Mouse (Mus musculus): Measurements from ENCODE around the gene Trpv4. TPM values are rescaled to one million over a fixed set of nuclear protein-coding genes. Genes with fewer than 3 reads are reported as not detected.

The Trpv4 gene
- polyA plus RNA-seq, 1 experiment from 2014 or later, result 2.1 TPM

GRCm38 (mm10) chr5:114645916-114646315, 12.3 kb downstream of the Trpv4 start:
- Histone ChIP-seq H3K36me3 (ENCODE audit: control insufficient read depth, insufficient read depth, low read length) (no peaks in the 10 kb centered on the region), H3K9ac (ENCODE audit: low read length) (no peak overlapping the region), H3K27me3 (ENCODE audit: control insufficient read depth, insufficient read depth, low read length) (no peaks in the 10 kb centered on the region), H3K4me3 (ENCODE audit: low read depth, low read length) (no peak overlapping the region), H3K9me3 (ENCODE audit: control insufficient read depth, low read length) (no peaks in the 10 kb centered on the region), H3K27ac (replicated peaks) (no peak overlapping the region), H3K4me1 (replicated peaks; ENCODE audit: control insufficient read depth, insufficient read depth) (peaks cover 9% of the 10 kb centered on the region), H3K4me2 (replicated peaks; ENCODE audit: low read depth) (no peak overlapping the region)
- TF ChIP-seq CTCF (IDR thresholded peaks at IDR 0.05; ENCODE audit: low read depth) (no peak), EP300 (optimal IDR thresholded peaks at IDR 0.05) (no peak)
- ATAC-seq (ENCODE audit: low FRiP score, low TSS enrichment) (no peak), DNase-seq (ENCODE audit: low spot score) (no peak)
- WGBS, result 91% methylated on average over 5 of the region's 5 CpGs

- Histone ChIP-seq H3K4me2 (replicated peaks; ENCODE audit: low read depth) (no peak overlapping the region), H3K4me1 (replicated peaks; ENCODE audit: control insufficient read depth, insufficient read depth) (peaks cover 9% of the 10 kb centered on the region), H3K9me3 (ENCODE audit: control insufficient read depth, low read length) (no peaks in the 10 kb centered on the region), H3K36me3 (ENCODE audit: control insufficient read depth, insufficient read depth, low read length) (no peaks in the 10 kb centered on the region), H3K27me3 (ENCODE audit: control insufficient read depth, insufficient read depth, low read length) (no peaks in the 10 kb centered on the region), H3K27ac (replicated peaks) (no peak overlapping the region), H3K9ac (ENCODE audit: low read length) (no peak overlapping the region), H3K4me3 (ENCODE audit: low read depth, low read length) (no peak overlapping the region)
- WGBS, result 37% methylated on average over 6 of the region's 6 CpGs
- no peak for TF ChIP-seq EP300 (optimal IDR thresholded peaks at IDR 0.05)
- TF ChIP-seq CTCF (IDR thresholded peaks at IDR 0.05; ENCODE audit: low read depth), result no peak
- ATAC-seq (ENCODE audit: low FRiP score, low TSS enrichment) (no peak), DNase-seq (ENCODE audit: low spot score) (no peak)
Measured at GRCm38 (mm10) chr5:114644918-114645317, 13.3 kb downstream of the Trpv4 start.

GRCm38 (mm10) chr5:114640809-114641208, 17.4 kb downstream of the Trpv4 start:
- no peak overlapping the region for H3K4me3 ChIP-seq (ENCODE audit: low read depth, low read length)
- no peaks in the 10 kb centered on the region; the same call in 1 of the 2 replicates for H3K4me1 ChIP-seq (replicated peaks; ENCODE audit: control insufficient read depth, insufficient read depth)
- no peak overlapping the region for H3K9ac ChIP-seq (ENCODE audit: low read length)
- H3K27ac ChIP-seq (replicated peaks), result no peak overlapping the region
- DNase-seq (ENCODE audit: low spot score), result no peak
- no peak overlapping the region for H3K4me2 ChIP-seq (replicated peaks; ENCODE audit: low read depth)
- no peaks in the 10 kb centered on the region for H3K36me3 ChIP-seq (ENCODE audit: control insufficient read depth, insufficient read depth, low read length)
- no peaks in the 10 kb centered on the region for H3K9me3 ChIP-seq (ENCODE audit: control insufficient read depth, low read length)
- no peak for TF ChIP-seq EP300 (optimal IDR thresholded peaks at IDR 0.05)
- TF ChIP-seq CTCF (IDR thresholded peaks at IDR 0.05; ENCODE audit: low read depth), result no peak
- WGBS, result 83% methylated on average over 10 of the region's 10 CpGs
- no peaks in the 10 kb centered on the region; the same call in 1 of the 2 replicates for H3K27me3 ChIP-seq (ENCODE audit: control insufficient read depth, insufficient read depth, low read length)
- ATAC-seq (ENCODE audit: low FRiP score, low TSS enrichment), result no peak

- Histone ChIP-seq H3K4me2 (replicated peaks; ENCODE audit: low read depth) (peak overlapping the region; percentile 14; the same call in 1 of the 2 replicates), H3K9me3 (ENCODE audit: control insufficient read depth, low read length) (no peaks in the 10 kb centered on the region), H3K4me3 (ENCODE audit: low read depth, low read length) (no peak overlapping the region), H3K27ac (replicated peaks) (no peak overlapping the region), H3K27me3 (ENCODE audit: control insufficient read depth, insufficient read depth, low read length) (no peaks in the 10 kb centered on the region; the same call in 1 of the 2 replicates), H3K9ac (ENCODE audit: low read length) (no peak overlapping the region), H3K36me3 (ENCODE audit: control insufficient read depth, insufficient read depth, low read length) (no peaks in the 10 kb centered on the region), H3K4me1 (replicated peaks; ENCODE audit: control insufficient read depth, insufficient read depth) (no peaks in the 10 kb centered on the region; the same call in 1 of the 2 replicates)
- ATAC-seq (ENCODE audit: low FRiP score, low TSS enrichment), result no peak
- 27% methylated on average over 7 of the region's 7 CpGs for WGBS
- no peak for DNase-seq (ENCODE audit: low spot score)
- no peak for TF ChIP-seq CTCF (IDR thresholded peaks at IDR 0.05; ENCODE audit: low read depth)
- peak; percentile 5 for TF ChIP-seq EP300 (optimal IDR thresholded peaks at IDR 0.05)
Measured at GRCm38 (mm10) chr5:114639645-114639957, 18.6 kb downstream of the Trpv4 start.

GRCm38 (mm10) chr5:114638769-114639644, 19.2 kb downstream of the Trpv4 start:
- ATAC-seq (ENCODE audit: low FRiP score, low TSS enrichment), result peak; percentile 84
- no peak overlapping the region for H3K4me3 ChIP-seq (ENCODE audit: low read depth, low read length)
- 15% methylated on average over 22 of the region's 22 CpGs for WGBS
- H3K4me2 ChIP-seq (replicated peaks; ENCODE audit: low read depth), result peak overlapping the region; percentile 45
- H3K27me3 ChIP-seq (ENCODE audit: control insufficient read depth, insufficient read depth, low read length), result no peaks in the 10 kb centered on the region; the same call in 1 of the 2 replicates
- no peak overlapping the region for H3K9ac ChIP-seq (ENCODE audit: low read length)
- H3K36me3 ChIP-seq (ENCODE audit: control insufficient read depth, insufficient read depth, low read length), result no peaks in the 10 kb centered on the region
- peak; percentile 98 for TF ChIP-seq CTCF (IDR thresholded peaks at IDR 0.05; ENCODE audit: low read depth)
- no peak for TF ChIP-seq EP300 (optimal IDR thresholded peaks at IDR 0.05)
- H3K4me1 ChIP-seq (replicated peaks; ENCODE audit: control insufficient read depth, insufficient read depth), result no peaks in the 10 kb centered on the region; the same call in 1 of the 2 replicates
- H3K27ac ChIP-seq (replicated peaks), result no peak overlapping the region
- peak; percentile 86 for DNase-seq (ENCODE audit: low spot score)
- no peaks in the 10 kb centered on the region for H3K9me3 ChIP-seq (ENCODE audit: control insufficient read depth, low read length)

GRCm38 (mm10) chr5:114636091-114636490, 22.1 kb downstream of the Trpv4 start:
- H3K4me2 ChIP-seq (replicated peaks; ENCODE audit: low read depth), result no peak overlapping the region
- H3K9ac ChIP-seq (ENCODE audit: low read length), result no peak overlapping the region
- no peaks in the 10 kb centered on the region; the same call in 1 of the 2 replicates for H3K27me3 ChIP-seq (ENCODE audit: control insufficient read depth, insufficient read depth, low read length)
- H3K9me3 ChIP-seq (ENCODE audit: control insufficient read depth, low read length), result no peaks in the 10 kb centered on the region
- ATAC-seq (ENCODE audit: low FRiP score, low TSS enrichment) (no peak), DNase-seq (ENCODE audit: low spot score) (no peak)
- 74% methylated on average over 25 of the region's 25 CpGs for WGBS
- H3K4me3 ChIP-seq (ENCODE audit: low read depth, low read length), result no peak overlapping the region
- no peak overlapping the region for H3K27ac ChIP-seq (replicated peaks)
- no peaks in the 10 kb centered on the region for H3K36me3 ChIP-seq (ENCODE audit: control insufficient read depth, insufficient read depth, low read length)
- TF ChIP-seq CTCF (IDR thresholded peaks at IDR 0.05; ENCODE audit: low read depth), result no peak
- TF ChIP-seq EP300 (optimal IDR thresholded peaks at IDR 0.05), result no peak
- H3K4me1 ChIP-seq (replicated peaks; ENCODE audit: control insufficient read depth, insufficient read depth), result no peaks in the 10 kb centered on the region; the same call in 1 of the 2 replicates
